Mouse (Mus musculus): ENCODE measurements around the gene Irf5.

- TF ChIP-seq CTCF (IDR thresholded peaks at IDR 0.05; ENCODE audit: borderline replicate concordance, insufficient read depth, low read depth, low read length) (no peak), POLR2A (IDR thresholded peaks at IDR 0.05; ENCODE audit: borderline replicate concordance, insufficient read depth, low read length) (no peak)
Measured at GRCm38 (mm10) chr6:29537221-29537620, 10.8 kb downstream of the Irf5 start.

Data from cerebellum, adult 2 months (tissue).